Mouse (Mus musculus): Measurements from ENCODE around the gene Pax3. TPM values are rescaled to one million over a fixed set of nuclear protein-coding genes. Genes with fewer than 3 reads are reported as not detected.

Pax3 gene
- not detected for total RNA-seq (2021)
- long read RNA-seq: 0 reads

GRCm38 (mm10) chr1:78196751-78197311, at the start of gene Pax3:
TSS of gene Pax3 (minus strand) at chr1:78197134.
- no peak for DNase-seq (ENCODE audit: low spot score in 2 of 2)

- no peak for DNase-seq (ENCODE audit: low spot score in 2 of 2)
These were observed 37.4 kb upstream of the Pax3 start for GRCm38 (mm10) chr1:78234306-78234705.

DNA sequence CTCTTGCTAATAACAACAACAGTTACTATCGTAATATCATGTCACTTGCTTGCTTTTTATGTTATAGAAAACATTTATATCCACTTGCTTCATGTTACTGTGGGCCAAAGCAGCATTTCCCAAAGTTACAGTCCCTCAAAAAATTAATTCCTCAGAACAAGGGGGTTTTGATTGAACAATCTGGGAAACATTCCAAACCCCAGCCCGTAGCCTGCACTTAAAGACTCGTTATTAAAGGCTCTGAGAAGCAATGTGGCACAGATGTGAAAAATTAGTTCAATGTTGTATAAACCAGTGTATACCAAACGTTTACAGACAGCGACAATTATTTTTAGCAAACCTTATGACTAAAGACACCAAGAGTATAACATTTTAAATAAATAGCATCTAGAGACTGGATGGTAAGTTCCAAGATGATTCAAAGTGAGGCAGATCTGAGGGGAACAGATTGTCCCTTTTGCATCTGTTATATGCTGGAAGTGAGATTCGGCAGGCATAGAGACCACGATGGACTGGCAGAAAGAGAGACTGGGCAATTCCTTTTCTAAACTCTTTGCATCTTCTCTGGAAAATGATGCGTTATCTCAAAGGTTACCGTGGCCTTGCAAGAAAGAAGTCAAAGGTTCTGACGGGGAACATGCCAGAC, 35.1 kb upstream of the Pax3 start:
- DNase-seq (ENCODE audit: low spot score in 2 of 2): no peak

GRCm38 (mm10) chr1:78229801-78230200, 32.9 kb upstream of the Pax3 start:
- no peak for DNase-seq (ENCODE audit: low spot score in 2 of 2)

- DNase-seq (ENCODE audit: low spot score in 2 of 2): peak; percentile 27 to 39
These were observed 31.8 kb upstream of the Pax3 start for GRCm38 (mm10) chr1:78228771-78229170.

DNA sequence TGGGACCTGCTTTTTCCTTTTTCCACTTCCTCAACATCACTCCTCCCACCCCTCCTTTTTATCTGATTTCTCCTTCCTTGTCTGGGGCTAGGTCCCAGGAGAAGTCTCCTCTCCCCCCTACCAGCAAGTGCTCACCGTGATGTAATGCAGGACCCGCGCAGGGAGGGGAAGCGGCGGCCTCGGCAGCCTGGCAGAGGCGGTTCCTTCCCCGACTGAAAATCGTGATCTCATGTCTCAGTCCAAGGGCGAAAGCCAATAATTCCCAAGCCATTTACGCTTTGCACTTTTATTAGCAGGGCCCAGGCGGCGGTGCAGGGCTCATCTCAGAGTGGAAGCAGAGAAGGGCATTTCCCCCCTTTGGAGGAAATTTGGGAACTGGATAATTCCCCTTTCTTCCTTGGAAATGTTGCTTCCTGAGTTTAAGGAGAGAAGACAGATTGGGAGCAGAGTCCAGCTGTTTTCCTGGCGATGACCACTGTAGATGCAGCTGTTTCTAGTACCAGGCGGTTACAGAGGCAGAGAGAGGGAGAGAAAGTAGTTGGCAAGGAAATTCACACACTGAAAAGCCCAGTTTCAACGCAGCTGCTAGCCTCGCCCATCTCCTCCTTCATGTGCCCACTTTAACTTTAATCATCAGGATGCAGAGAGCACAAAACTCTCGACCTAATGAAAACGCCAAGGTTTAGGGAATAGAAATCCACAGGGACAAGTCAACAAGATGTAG, 21.3 kb upstream of the Pax3 start:
- DNase-seq (ENCODE audit: low spot score in 2 of 2): no peak

- DNase-seq (ENCODE audit: low spot score in 2 of 2): no peak
These were observed 20.5 kb upstream of the Pax3 start for GRCm38 (mm10) chr1:78217151-78218034.

DNA sequence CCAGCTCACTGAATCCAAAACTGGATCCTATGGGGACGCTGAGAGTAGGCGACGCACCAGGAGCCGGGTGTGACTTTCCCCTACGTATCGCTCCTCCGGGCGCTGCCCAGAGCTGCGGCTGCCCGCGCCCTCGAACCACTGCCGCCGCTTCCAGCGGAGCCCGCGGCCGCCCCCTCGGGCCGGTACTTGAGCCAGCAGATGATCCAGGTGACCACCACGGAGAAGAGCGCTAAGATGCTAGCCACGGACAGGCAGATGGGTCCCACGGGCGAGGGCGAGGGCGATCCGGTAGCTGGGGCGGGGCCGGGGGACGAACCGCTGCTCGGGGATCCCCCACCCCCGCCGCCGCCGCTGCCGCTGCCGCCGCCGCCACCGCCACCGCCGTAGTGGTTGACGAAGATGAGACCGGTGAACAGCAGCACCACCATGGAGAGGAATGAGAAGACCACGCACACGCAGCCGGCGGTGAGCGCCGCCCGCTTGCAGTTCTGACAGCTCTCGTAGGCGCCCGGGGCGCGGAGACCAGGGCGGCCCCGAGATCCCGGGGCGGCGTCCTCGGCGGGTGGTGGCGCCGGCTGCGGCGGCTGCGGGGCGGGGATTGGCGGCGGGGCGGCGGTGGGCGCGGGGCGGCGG, 19.7 kb upstream of the Pax3 start:
- no peak for DNase-seq (ENCODE audit: low spot score in 2 of 2)

DNA sequence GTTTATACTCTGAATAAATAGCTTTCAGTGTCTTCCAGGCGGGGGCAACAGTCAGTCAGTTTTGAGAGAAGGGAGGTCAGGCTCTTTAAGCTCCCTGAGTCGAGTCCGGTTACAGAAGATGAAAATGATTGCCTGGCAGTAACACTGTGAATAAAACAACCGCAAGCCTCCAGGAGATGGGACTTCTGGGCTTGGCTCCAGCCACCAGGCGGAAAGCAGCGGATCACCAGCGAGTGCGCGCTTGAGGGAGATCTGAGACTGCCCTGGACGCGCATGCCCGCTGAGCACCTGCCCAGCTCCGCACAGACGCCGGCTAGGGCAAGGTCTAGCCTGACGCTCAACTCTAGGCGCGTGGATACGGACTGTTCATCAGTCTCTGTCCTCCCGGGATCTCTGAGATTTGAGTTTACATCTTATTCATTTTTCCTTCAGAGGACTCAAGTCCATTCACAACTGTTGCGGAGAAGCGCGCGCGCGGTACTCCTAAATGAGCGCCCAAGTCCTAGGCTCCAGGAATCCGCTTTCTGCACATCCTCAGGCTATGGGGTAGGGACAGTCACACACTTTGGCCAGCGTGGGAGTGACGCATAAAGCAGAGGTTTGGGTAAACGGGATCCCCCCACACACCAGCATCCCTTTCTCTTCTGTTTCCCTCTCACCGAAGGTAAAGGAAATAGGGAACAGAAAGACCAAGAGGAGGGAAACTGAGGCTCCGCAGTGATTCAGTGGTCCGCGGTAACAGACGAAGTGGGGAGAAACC, 19.0 kb upstream of the Pax3 start:
- DNase-seq (ENCODE audit: low spot score in 2 of 2): no peak

- no peak for DNase-seq (ENCODE audit: low spot score in 2 of 2)
These were observed 14.1 kb upstream of the Pax3 start for GRCm38 (mm10) chr1:78211041-78211440.

DNA sequence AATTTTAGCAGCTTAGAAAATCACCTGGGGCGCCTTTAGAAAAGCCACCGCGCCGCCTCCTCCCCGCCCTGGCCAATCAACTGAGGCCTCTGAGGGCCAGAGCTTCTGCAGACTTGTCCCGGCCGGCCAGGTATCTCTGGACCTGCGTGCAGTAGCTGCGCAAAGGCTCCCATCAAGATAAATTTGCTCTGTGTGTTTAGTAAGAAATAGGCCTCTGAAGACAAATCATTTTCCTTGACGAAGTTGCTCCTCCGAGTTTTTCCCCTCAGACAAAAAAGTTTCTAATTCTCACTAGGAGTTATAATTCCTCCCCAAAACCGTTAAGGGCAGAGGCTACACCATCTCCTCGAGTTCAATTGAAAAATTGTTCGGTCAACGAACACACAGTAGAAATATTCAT, 13.6 kb upstream of the Pax3 start:
- no peak for DNase-seq (ENCODE audit: low spot score in 2 of 2)

DNA sequence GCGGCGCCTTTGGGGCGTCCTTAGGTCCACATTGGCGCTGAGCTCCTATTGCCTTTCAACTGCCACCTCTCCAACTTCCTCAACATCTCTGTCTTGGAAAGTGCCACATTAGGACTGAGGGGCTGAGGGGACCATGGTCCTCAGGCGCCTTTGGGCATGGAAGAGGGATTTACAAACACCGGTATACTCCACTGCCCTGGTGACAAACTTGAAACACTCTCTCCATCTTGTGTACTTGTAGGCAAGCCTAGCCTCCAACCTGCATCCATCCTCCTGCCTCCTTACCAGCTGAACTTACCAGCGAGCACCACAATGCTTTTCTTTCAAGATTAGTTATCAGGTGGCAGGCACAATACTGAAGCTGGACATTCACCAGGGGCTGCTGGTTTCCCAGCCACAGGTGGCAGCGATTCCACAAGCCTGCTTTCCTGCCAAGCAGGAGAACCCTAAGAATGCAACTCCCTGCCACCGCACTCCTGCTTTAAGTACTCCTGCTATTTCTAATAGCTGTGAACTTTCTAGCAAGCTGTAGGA, 11.4 kb upstream of the Pax3 start:
- no peak for DNase-seq (ENCODE audit: low spot score in 2 of 2)

- DNase-seq (ENCODE audit: low spot score in 2 of 2): no peak
These were observed 7.4 kb upstream of the Pax3 start for GRCm38 (mm10) chr1:78204341-78204740.

- DNase-seq (ENCODE audit: low spot score in 2 of 2): peak in 1 of 2 experiments; percentile 18
These were observed 6.8 kb upstream of the Pax3 start for GRCm38 (mm10) chr1:78203622-78204211.

DNA sequence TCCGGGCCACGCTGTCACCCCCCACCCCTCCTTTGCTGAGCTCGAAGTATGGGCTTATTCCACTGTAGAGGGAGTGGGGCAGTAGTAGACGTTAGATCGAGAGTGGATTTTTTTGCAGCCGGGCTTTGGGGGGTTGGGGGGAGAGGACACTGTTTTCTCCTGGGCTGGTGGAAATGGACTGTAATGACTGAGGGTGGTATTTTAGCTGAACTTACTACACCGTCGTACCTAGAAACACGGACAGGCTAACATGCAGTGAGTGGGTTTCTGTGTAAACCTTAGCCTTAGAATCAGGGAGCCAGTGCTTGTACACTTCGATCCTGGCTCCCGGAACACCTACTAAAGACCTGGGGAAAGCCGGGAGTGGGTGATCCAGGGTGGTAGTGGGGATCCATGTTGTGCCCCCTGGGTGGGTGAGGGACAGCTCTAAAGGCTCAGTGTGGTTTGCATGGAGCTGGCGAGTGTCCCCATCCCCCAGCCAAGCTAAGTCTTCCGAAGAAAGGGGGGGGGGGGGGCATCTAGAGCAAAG, 6.2 kb upstream of the Pax3 start:
- DNase-seq (ENCODE audit: low spot score in 2 of 2): no peak

DNA sequence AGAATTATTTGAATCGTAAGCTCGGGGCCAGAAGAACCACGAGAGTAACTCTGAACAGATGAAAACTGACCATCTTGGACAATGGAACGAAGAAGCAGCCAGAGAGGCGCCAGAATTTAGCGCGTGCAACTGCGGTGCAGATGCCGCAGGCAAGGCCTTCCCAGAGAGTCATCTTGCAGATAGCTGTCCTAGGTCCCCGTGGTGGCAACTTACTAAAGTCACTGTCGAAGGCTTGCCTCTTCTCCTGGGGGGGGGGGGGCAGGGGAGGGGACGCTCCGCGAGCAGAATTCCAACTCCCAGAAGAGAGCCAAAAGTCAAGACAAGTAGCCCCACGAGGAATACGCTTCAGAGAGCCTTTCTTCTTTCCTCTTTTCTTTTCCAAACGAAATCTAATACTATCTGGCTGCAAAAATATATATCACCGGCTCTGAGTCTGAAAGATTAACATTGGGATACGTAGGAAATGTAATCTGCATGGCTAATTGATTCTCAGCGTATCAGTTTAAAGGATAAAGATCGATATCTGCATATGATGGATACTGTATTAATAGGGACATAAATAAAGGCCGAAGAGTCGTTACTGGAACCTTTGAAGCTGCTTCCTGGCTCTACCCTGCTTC, 5.6 kb upstream of the Pax3 start:
- no peak for DNase-seq (ENCODE audit: low spot score in 2 of 2)

- DNase-seq (ENCODE audit: low spot score in 2 of 2): no peak
These were observed 4.5 kb upstream of the Pax3 start for GRCm38 (mm10) chr1:78201251-78202010.

DNA sequence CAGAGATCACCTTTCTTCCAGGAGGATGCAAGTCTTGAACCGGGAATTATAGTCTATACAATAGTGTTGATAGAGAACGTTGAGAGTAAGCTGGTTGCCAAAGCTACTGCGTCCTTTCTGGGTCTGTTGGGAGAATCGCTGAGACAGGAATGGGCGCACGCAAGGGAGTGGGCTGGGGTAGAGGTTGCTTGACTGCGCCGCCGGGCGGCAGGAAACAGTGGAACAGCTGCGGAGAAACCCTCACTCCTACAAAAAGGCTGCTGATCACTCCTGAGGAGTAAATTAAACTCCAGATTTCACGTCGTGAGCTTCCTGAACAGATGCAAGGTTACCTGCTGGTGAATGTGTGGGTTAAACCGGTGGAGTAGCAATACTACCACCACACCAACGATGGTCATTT, 3.3 kb upstream of the Pax3 start:
- no peak for DNase-seq (ENCODE audit: low spot score in 2 of 2)
